Mouse (Mus musculus): ENCODE measurements around the gene Ankub1. TPM values are rescaled to one million over a fixed set of nuclear protein-coding genes. Genes with fewer than 3 reads are reported as not detected.
A peak's percentile ranks its signal among the peaks of the same experiment; 100 is the strongest.

Ankub1 gene
- polyA plus RNA-seq, 1 experiment from 2014 or later = not detected

GRCm38 (mm10) chr3:57673586-57673985 lies 19.0 kb downstream of the Ankub1 start:
- Histone ChIP-seq H3K4me3 (no peak overlapping the region), H3K27ac (replicated peaks) (no peak overlapping the region), H3K9ac (no peak overlapping the region), H3K4me1 (no peaks in the 10 kb centered on the region), H3K9me3 (no peaks in the 10 kb centered on the region), H3K36me3 (no peaks in the 10 kb centered on the region), H3K4me2 (no peak overlapping the region), H3K27me3 (replicated peaks) (no peaks in the 10 kb centered on the region)
- no peak for ATAC-seq (ENCODE audit: extremely low read depth, insufficient number of reproducible peaks, low FRiP score, low TSS enrichment)
- 79% methylated on average over 4 of the region's 4 CpGs for WGBS

GRCm38 (mm10) chr3:57667054-57667723 lies 25.4 kb downstream of the Ankub1 start:
- peak overlapping the region; percentile 36 for H3K4me3 ChIP-seq

GRCm38 (mm10) chr3:57665880-57666279 lies 26.7 kb downstream of the Ankub1 start:
- H3K9me3 ChIP-seq = no peaks in the 10 kb centered on the region
- ATAC-seq (ENCODE audit: extremely low read depth, insufficient number of reproducible peaks, low FRiP score, low TSS enrichment) = no peak
- no peak overlapping the region for H3K27ac ChIP-seq (replicated peaks)
- no peaks in the 10 kb centered on the region for H3K27me3 ChIP-seq (replicated peaks)
- no peak overlapping the region for H3K4me2 ChIP-seq
- H3K4me1 ChIP-seq = 0 out of 2 replicates have a peak, but pooled peaks cover 4% of the 10 kb centered on the region
- H3K9ac ChIP-seq = no peak overlapping the region
- H3K36me3 ChIP-seq = no peaks in the 10 kb centered on the region
- H3K4me3 ChIP-seq = no peak overlapping the region
- WGBS = 81% methylated on average over 5 of the region's 5 CpGs

More at GRCm38 (mm10) chr3:57667054-57667723, 25.4 kb downstream of the Ankub1 start:
- no peaks in the 10 kb centered on the region for H3K27me3 ChIP-seq (replicated peaks)
- WGBS = 32% methylated on average over 14 of the region's 14 CpGs
- no peak overlapping the region for H3K27ac ChIP-seq (replicated peaks)
- no peaks in the 10 kb centered on the region for H3K9me3 ChIP-seq
- 0 out of 2 replicates have a peak, but pooled peaks cover 4% of the 10 kb centered on the region for H3K4me1 ChIP-seq
- peak overlapping the region; percentile 63 for H3K4me2 ChIP-seq
- H3K36me3 ChIP-seq = no peaks in the 10 kb centered on the region
- ATAC-seq (ENCODE audit: extremely low read depth, insufficient number of reproducible peaks, low FRiP score, low TSS enrichment) = no peak
- H3K9ac ChIP-seq = peak overlapping the region; percentile 64; the same call in 1 of the 2 replicates

- Histone ChIP-seq H3K9me3 (no peaks in the 10 kb centered on the region), H3K27me3 (replicated peaks) (no peaks in the 10 kb centered on the region), H3K9ac (0 out of 2 replicates have a peak overlapping the region, but pooled peaks have one; percentile 44), H3K4me1 (0 out of 2 replicates have a peak, but pooled peaks cover 4% of the 10 kb centered on the region), H3K36me3 (no peaks in the 10 kb centered on the region), H3K4me2 (no peak overlapping the region), H3K4me3 (no peak overlapping the region), H3K27ac (replicated peaks) (no peak overlapping the region)
- 58% methylated on average over 10 of the region's 10 CpGs for WGBS
- ATAC-seq (ENCODE audit: extremely low read depth, insufficient number of reproducible peaks, low FRiP score, low TSS enrichment) = no peak
Measured at GRCm38 (mm10) chr3:57664682-57665081, 27.9 kb downstream of the Ankub1 start.

- ATAC-seq (ENCODE audit: extremely low read depth, insufficient number of reproducible peaks, low FRiP score, low TSS enrichment) = no peak
- WGBS = 15% methylated on average over 6 of the region's 6 CpGs
Measured at GRCm38 (mm10) chr3:57663731-57664130, 28.9 kb downstream of the Ankub1 start.

GRCm38 (mm10) chr3:57658608-57659007 lies 34.0 kb downstream of the Ankub1 start:
- 52% methylated on average over 6 of the region's 6 CpGs for WGBS
- H3K4me3 ChIP-seq = no peak overlapping the region
- ATAC-seq (ENCODE audit: extremely low read depth, insufficient number of reproducible peaks, low FRiP score, low TSS enrichment) = no peak

More at GRCm38 (mm10) chr3:57663731-57664130, 28.9 kb downstream of the Ankub1 start:
- Histone ChIP-seq H3K9ac (0 out of 2 replicates have a peak overlapping the region, but pooled peaks have one; percentile 7), H3K27me3 (replicated peaks) (no peaks in the 10 kb centered on the region), H3K4me2 (no peak overlapping the region), H3K27ac (replicated peaks) (no peak overlapping the region), H3K4me3 (no peak overlapping the region), H3K9me3 (no peaks in the 10 kb centered on the region), H3K36me3 (no peaks in the 10 kb centered on the region), H3K4me1 (0 out of 2 replicates have a peak, but pooled peaks cover 4% of the 10 kb centered on the region)

GRCm38 (mm10) chr3:57653646-57654045 lies 39.0 kb downstream of the Ankub1 start:
- H3K4me1 ChIP-seq = peaks cover 6% of the 10 kb centered on the region
- H3K36me3 ChIP-seq = peaks cover 10% of the 10 kb centered on the region
- 71% methylated on average over 3 of the region's 3 CpGs for WGBS
- no peaks in the 10 kb centered on the region for H3K27me3 ChIP-seq (replicated peaks)
- no peak overlapping the region for H3K9ac ChIP-seq
- H3K4me3 ChIP-seq = no peak overlapping the region
- no peak overlapping the region for H3K4me2 ChIP-seq
- no peaks in the 10 kb centered on the region for H3K9me3 ChIP-seq
- H3K27ac ChIP-seq (replicated peaks) = no peak overlapping the region
- no peak for ATAC-seq (ENCODE audit: extremely low read depth, insufficient number of reproducible peaks, low FRiP score, low TSS enrichment)

More at GRCm38 (mm10) chr3:57658608-57659007, 34.0 kb downstream of the Ankub1 start:
- Histone ChIP-seq H3K27ac (replicated peaks) (no peak overlapping the region), H3K27me3 (replicated peaks) (no peaks in the 10 kb centered on the region), H3K9ac (no peak overlapping the region), H3K9me3 (no peaks in the 10 kb centered on the region), H3K4me1 (no peaks in the 10 kb centered on the region), H3K36me3 (no peaks in the 10 kb centered on the region), H3K4me2 (no peak overlapping the region)

GRCm38 (mm10) chr3:57652485-57652884 lies 40.1 kb downstream of the Ankub1 start:
- Histone ChIP-seq H3K27ac (replicated peaks) (no peak overlapping the region), H3K4me3 (no peak overlapping the region), H3K9me3 (no peaks in the 10 kb centered on the region), H3K9ac (no peak overlapping the region), H3K27me3 (replicated peaks) (no peaks in the 10 kb centered on the region), H3K4me2 (no peak overlapping the region), H3K4me1 (peaks cover 6% of the 10 kb centered on the region), H3K36me3 (peaks cover 13% of the 10 kb centered on the region)
- WGBS = 76% methylated on average over 3 of the region's 3 CpGs
- ATAC-seq (ENCODE audit: extremely low read depth, insufficient number of reproducible peaks, low FRiP score, low TSS enrichment) = no peak

- WGBS = 65% methylated on average over 3 of the region's 3 CpGs
- no peak for ATAC-seq (ENCODE audit: extremely low read depth, insufficient number of reproducible peaks, low FRiP score, low TSS enrichment)
- no peaks in the 10 kb centered on the region for H3K9me3 ChIP-seq
- peaks cover 6% of the 10 kb centered on the region for H3K4me1 ChIP-seq
- H3K9ac ChIP-seq = peak overlapping the region; percentile 94
- H3K4me3 ChIP-seq = peak overlapping the region; percentile 87
- H3K4me2 ChIP-seq = peak overlapping the region; percentile 78
- H3K27me3 ChIP-seq (replicated peaks) = no peaks in the 10 kb centered on the region
- H3K36me3 ChIP-seq = peaks cover 16% of the 10 kb centered on the region
- H3K27ac ChIP-seq (replicated peaks) = no peak overlapping the region
Measured at GRCm38 (mm10) chr3:57651865-57652259, 40.7 kb downstream of the Ankub1 start.

GRCm38 (mm10) chr3:57651231-57651864 lies 41.3 kb downstream of the Ankub1 start, which contains the start of gene Commd2:
Commd2 (minus strand) TSS chr3:57651715.
- Histone ChIP-seq H3K27me3 (replicated peaks) (no peaks in the 10 kb centered on the region), H3K9me3 (no peaks in the 10 kb centered on the region), H3K4me2 (peak within 1 kb of the TSS; percentile 78), H3K9ac (peak within 1 kb of the TSS; percentile 94), H3K4me3 (peak within 1 kb of the TSS; percentile 87), H3K27ac (replicated peaks) (peak within 1 kb of the TSS; percentile 86), H3K36me3 (peaks cover 21% of the 10 kb centered on the region), H3K4me1 (peaks cover 6% of the 10 kb centered on the region)
- peak; percentile 73 for ATAC-seq (ENCODE audit: extremely low read depth, insufficient number of reproducible peaks, low FRiP score, low TSS enrichment)
- WGBS = under 1% methylated on average over 42 of the region's 42 CpGs

- Histone ChIP-seq H3K9me3 (no peaks in the 10 kb centered on the region), H3K4me2 (no peak overlapping the region), H3K4me3 (no peak overlapping the region), H3K4me1 (no peaks in the 10 kb centered on the region), H3K9ac (no peak overlapping the region), H3K27ac (replicated peaks) (no peak overlapping the region), H3K27me3 (replicated peaks) (no peaks in the 10 kb centered on the region), H3K36me3 (peaks cover 33% of the 10 kb centered on the region)
- ATAC-seq (ENCODE audit: extremely low read depth, insufficient number of reproducible peaks, low FRiP score, low TSS enrichment) = no peak
- 87% methylated on average over 6 of the region's 6 CpGs for WGBS
Measured at GRCm38 (mm10) chr3:57643191-57643590, 49.4 kb downstream of the Ankub1 start.
